7 mouse cellular contexts compared by ENCODE assay signal in genomic region chr1:133953261-133953742, GRCm38 (mm10). TPM values are rescaled to one million over a fixed set of nuclear protein-coding genes. Genes with fewer than 3 reads are reported as not detected.
DNase-seq lines count a peak whose midpoint lies in the region; ATAC-seq lines count a peak whose summit lies in the region.

No protein-coding gene starts in this region.

- H3K9me3 ChIP-seq in liver, embryonic 12.5 days (replicated peaks), result no peaks in the 10 kb centered on the region

- intact Hi-C loops in left cerebral cortex, postnatal 4 days (cut with DNase I), result no loop called here
- intact Hi-C loops in left cerebral cortex, postnatal 36 days (cut with DNase I), result no loop called here

- no peaks in the 10 kb centered on the region for H3K27me3 ChIP-seq in liver, embryonic 12.5 days (replicated peaks)

- ATAC-seq in liver, embryonic 12.5 days, result no peak

- H3K36me3 ChIP-seq in liver, embryonic 12.5 days, result no peaks in the 10 kb centered on the region

- no peak overlapping the region for H3K9ac ChIP-seq in liver, embryonic 12.5 days

- peak; percentile 32 for DNase-seq in left cerebral cortex, postnatal 4 days
- no peak for DNase-seq in left cerebral cortex, postnatal 36 days (ENCODE audit: low spot score in 2 of 2)
- peak; percentile 88 for DNase-seq in adrenal gland, adult 2 months
- peak; percentile 60 to 66 for DNase-seq in cerebellum, postnatal 14 days
- DNase-seq in T-cell, adult 2 months (ENCODE audit: low spot score), result no peak
- DNase-seq in right cerebral cortex, postnatal 10 days (ENCODE audit: low spot score in 2 of 2), result no peak

- WGBS in liver, embryonic 12.5 days (ENCODE audit: insufficient replicate concordance), result 58% methylated on average over 9 of the region's 9 CpGs

- H3K4me1 ChIP-seq in liver, embryonic 12.5 days, result peaks cover 77% of the 10 kb centered on the region

- H3K27ac ChIP-seq in liver, embryonic 12.5 days, result peak overlapping the region; percentile 86

- H3K4me2 ChIP-seq in liver, embryonic 12.5 days, result no peak overlapping the region

- H3K4me3 ChIP-seq in liver, embryonic 12.5 days, result no peak overlapping the region

RNA-seq across cellular contexts. Expression of gene Prelp, which starts 32.1 kb away (rescaled TPM):
- total RNA-seq in left cerebral cortex, postnatal 4 days (2021), result 1 to 10 TPM; 1.9 to 2.6 TPM
- total RNA-seq in left cerebral cortex, postnatal 36 days (2021), result 10 to 100 TPM in 1 of 2 experiments, 1 to 10 TPM in 1; 7.9 to 11.6 TPM
- 10 to 100 TPM; 54.7 to 70.2 TPM for total RNA-seq in adrenal gland, adult 2 months (2021)
- polyA plus RNA-seq in adrenal gland, adult 2 months (2012; rRNA removed), result 30.6 and 44.4 TPM in 2 replicates
- 0.69 and 0.81 TPM in 2 replicates for polyA plus RNA-seq in liver, embryonic 12.5 days (2016; fragmentation: Nextera tagmentation; extraction: Ambion mirVana)

RNA-seq across cellular contexts. Expression of gene Optc, which starts 45.5 kb away (rescaled TPM):
- 1 to 10 TPM; 2.3 to 2.7 TPM for total RNA-seq in left cerebral cortex, postnatal 4 days (2021)
- total RNA-seq in left cerebral cortex, postnatal 36 days (2021), result 1 to 10 TPM in 1 of 2 experiments, under 1 TPM in 1; 0.37 to 1.4 TPM
- 1 to 10 TPM in 1 of 2 experiments, under 1 TPM in 1; 0.98 to 1.0 TPM for total RNA-seq in adrenal gland, adult 2 months (2021)
- polyA plus RNA-seq in adrenal gland, adult 2 months (2012; rRNA removed), result 0.83 and 1.3 TPM in 2 replicates
- 0.10 and 0.11 TPM in 2 replicates for polyA plus RNA-seq in liver, embryonic 12.5 days (2016; fragmentation: Nextera tagmentation; extraction: Ambion mirVana)

Comparison
In these comparisons a context has a peak if more than half of its experiments do, and no peak if none do; other contexts are left out.
1. DNase-seq: peak in left cerebral cortex, postnatal 4 days (single experiment), adrenal gland, adult 2 months (single experiment) and cerebellum, postnatal 14 days (2 of 2); none in left cerebral cortex, postnatal 36 days (0 of 2), T-cell, adult 2 months (single experiment) and right cerebral cortex, postnatal 10 days (0 of 2).
2. RNA of gene Prelp, which starts 32.1 kb away (total RNA-seq): 54.7 to 70.2 TPM in adrenal gland, adult 2 months; 7.9 to 11.6 TPM in left cerebral cortex, postnatal 36 days and 1.9 to 2.6 TPM in left cerebral cortex, postnatal 4 days; every median in the first group is over 4 times any median in the second.